26 mouse cellular contexts compared by ENCODE assay signal in genomic region chr11:88759501-88759900, GRCm38 (mm10). TPM values are rescaled to one million over a fixed set of nuclear protein-coding genes. Genes with fewer than 3 reads are reported as not detected.
DNase-seq lines count a peak whose midpoint lies in the region; ATAC-seq lines count a peak whose summit lies in the region.
"Had no signal": no experiment of that assay in that cellular context is flagged by ENCODE, and none has a peak within 500 bp of the region (broad histone marks: within the 10 kb centered on the region; RNA-seq: fewer than 3 reads in every experiment).

No protein-coding gene starts in this region.

- H3K27ac ChIP-seq in forebrain, embryonic 11.5 days (ENCODE audit: low read depth, low read length), result 0 out of 2 replicates have a peak overlapping the region, but pooled peaks have one; percentile 26
- no peak overlapping the region for H3K27ac ChIP-seq in forebrain, embryonic 10.5 days
- peak overlapping the region; percentile 26; the same call in 1 of the 2 replicates for H3K27ac ChIP-seq in midbrain, embryonic 13.5 days
- H3K27ac ChIP-seq in midbrain, embryonic 10.5 days (replicated peaks), result no peak overlapping the region
- 0 out of 2 replicates have a peak overlapping the region, but pooled peaks have one; percentile 2 for H3K27ac ChIP-seq in forebrain, embryonic 13.5 days
- H3K27ac ChIP-seq: embryonic facial prominence, embryonic 12.5 days; hindbrain, embryonic 10.5 days; left cerebral cortex, adult 2 months; limb, embryonic 13.5 days; lung, embryonic 15.5 days; neural tube, embryonic 12.5 days had no signal

- DNase-seq in forebrain, embryonic 11.5 days (ENCODE audit: low spot score), result no peak
- DNase-seq in forebrain, embryonic 10.5 days (ENCODE audit: extremely low spot score, low spot score), result no peak
- DNase-seq in midbrain, embryonic 10.5 days (ENCODE audit: low spot score), result no peak
- DNase-seq in spleen, adult 18-20 months, result no peak
- DNase-seq in kidney, postnatal 4 days, result no peak
- DNase-seq: adrenal gland, postnatal 25 days; cerebellum, adult 2 months; embryo, embryonic 11 days; gastrocnemius, postnatal 14 days; heart, postnatal 14 days; kidney, adult 9 months; kidney, postnatal 10 days; thymus, adult 2 months; thymus, postnatal 36 days had no signal

- no peaks in the 10 kb centered on the region for H3K27me3 ChIP-seq in forebrain, embryonic 11.5 days (ENCODE audit: control insufficient read depth, insufficient read depth, low read length)
- 0 out of 2 replicates have a peak, but pooled peaks cover 4% of the 10 kb centered on the region for H3K27me3 ChIP-seq in forebrain, embryonic 10.5 days (ENCODE audit: poor library complexity, severe bottlenecking)
- no peaks in the 10 kb centered on the region for H3K27me3 ChIP-seq in midbrain, embryonic 13.5 days
- no peaks in the 10 kb centered on the region for H3K27me3 ChIP-seq in midbrain, embryonic 10.5 days (ENCODE audit: low read depth, poor library complexity, severe bottlenecking)
- no peaks in the 10 kb centered on the region for H3K27me3 ChIP-seq in forebrain, embryonic 13.5 days
- H3K27me3 ChIP-seq: embryonic facial prominence, embryonic 12.5 days; limb, embryonic 13.5 days; lung, embryonic 15.5 days; midbrain, embryonic 12.5 days; neural tube, embryonic 12.5 days had no signal

- peaks cover 3% of the 10 kb centered on the region; the same call in 1 of the 2 replicates for H3K4me1 ChIP-seq in forebrain, embryonic 11.5 days (replicated peaks; ENCODE audit: control insufficient read depth, insufficient read depth, low read length)
- H3K4me1 ChIP-seq in forebrain, embryonic 10.5 days, result peaks cover 24% of the 10 kb centered on the region
- peaks cover 19% of the 10 kb centered on the region for H3K4me1 ChIP-seq in midbrain, embryonic 13.5 days (replicated peaks)
- peaks cover 14% of the 10 kb centered on the region for H3K4me1 ChIP-seq in midbrain, embryonic 10.5 days
- H3K4me1 ChIP-seq in forebrain, embryonic 13.5 days, result peaks cover 26% of the 10 kb centered on the region
- H3K4me1 ChIP-seq: lung, embryonic 15.5 days; neural tube, embryonic 12.5 days had no signal

- no peak for ATAC-seq in forebrain, embryonic 11.5 days (replicated peaks; ENCODE audit: low FRiP score)
- ATAC-seq in midbrain, embryonic 13.5 days, result no peak
- ATAC-seq in forebrain, embryonic 13.5 days, result peak; percentile 38; the same call in 1 of the 2 replicates
- ATAC-seq: intestine, postnatal 0 days had no signal

- no peak overlapping the region for H3K9ac ChIP-seq in forebrain, embryonic 11.5 days (ENCODE audit: low read length)
- H3K9ac ChIP-seq in midbrain, embryonic 13.5 days (replicated peaks), result no peak overlapping the region
- no peak overlapping the region for H3K9ac ChIP-seq in forebrain, embryonic 13.5 days
- H3K9ac ChIP-seq: embryonic facial prominence, embryonic 12.5 days; limb, embryonic 13.5 days; lung, embryonic 15.5 days; midbrain, embryonic 12.5 days; neural tube, embryonic 12.5 days had no signal

- no peak overlapping the region for H3K4me2 ChIP-seq in forebrain, embryonic 11.5 days (ENCODE audit: low read depth, low read length, severe bottlenecking)
- no peak overlapping the region for H3K4me2 ChIP-seq in midbrain, embryonic 13.5 days (replicated peaks)
- H3K4me2 ChIP-seq in forebrain, embryonic 13.5 days, result peak overlapping the region; percentile 1; the same call in 1 of the 2 replicates
- H3K4me2 ChIP-seq: embryonic facial prominence, embryonic 12.5 days; limb, embryonic 13.5 days; liver, embryonic 11.5 days; lung, embryonic 15.5 days; midbrain, embryonic 12.5 days; neural tube, embryonic 12.5 days had no signal

- no peaks in the 10 kb centered on the region for H3K36me3 ChIP-seq in forebrain, embryonic 11.5 days (ENCODE audit: control insufficient read depth, insufficient read depth, low read length)
- no peaks in the 10 kb centered on the region for H3K36me3 ChIP-seq in forebrain, embryonic 10.5 days (replicated peaks)
- no peaks in the 10 kb centered on the region for H3K36me3 ChIP-seq in midbrain, embryonic 13.5 days
- H3K36me3 ChIP-seq in midbrain, embryonic 10.5 days, result no peaks in the 10 kb centered on the region
- no peaks in the 10 kb centered on the region for H3K36me3 ChIP-seq in forebrain, embryonic 13.5 days (ENCODE audit: poor library complexity, severe bottlenecking)
- H3K36me3 ChIP-seq: embryonic facial prominence, embryonic 12.5 days; hindbrain, embryonic 10.5 days; limb, embryonic 13.5 days; lung, embryonic 15.5 days; midbrain, embryonic 12.5 days; neural tube, embryonic 12.5 days had no signal

- H3K9me3 ChIP-seq in forebrain, embryonic 11.5 days (ENCODE audit: control insufficient read depth, low read length), result no peaks in the 10 kb centered on the region
- no peaks in the 10 kb centered on the region for H3K9me3 ChIP-seq in forebrain, embryonic 10.5 days
- H3K9me3 ChIP-seq in midbrain, embryonic 13.5 days, result no peaks in the 10 kb centered on the region
- 0 out of 2 replicates have a peak, but pooled peaks cover 2% of the 10 kb centered on the region for H3K9me3 ChIP-seq in midbrain, embryonic 10.5 days (replicated peaks)
- H3K9me3 ChIP-seq in forebrain, embryonic 13.5 days (replicated peaks), result no peaks in the 10 kb centered on the region
- H3K9me3 ChIP-seq: embryonic facial prominence, embryonic 12.5 days; hindbrain, embryonic 10.5 days; limb, embryonic 13.5 days; lung, embryonic 15.5 days; neural tube, embryonic 12.5 days had no signal

- WGBS in forebrain, embryonic 11.5 days, result 85% methylated on average over 8 of the region's 8 CpGs
- WGBS in forebrain, embryonic 10.5 days, result 92% methylated on average over 8 of the region's 8 CpGs
- WGBS in midbrain, embryonic 13.5 days, result 85% methylated on average over 8 of the region's 8 CpGs
- WGBS in midbrain, embryonic 10.5 days, result 95% methylated on average over 8 of the region's 8 CpGs
- WGBS in forebrain, embryonic 13.5 days, result 54% methylated on average over 8 of the region's 8 CpGs

- no peak overlapping the region for H3K4me3 ChIP-seq in forebrain, embryonic 11.5 days (ENCODE audit: low read depth, low read length)
- no peak overlapping the region for H3K4me3 ChIP-seq in forebrain, embryonic 10.5 days
- H3K4me3 ChIP-seq in midbrain, embryonic 13.5 days (replicated peaks), result no peak overlapping the region
- no peak overlapping the region for H3K4me3 ChIP-seq in midbrain, embryonic 10.5 days
- H3K4me3 ChIP-seq in forebrain, embryonic 13.5 days, result no peak overlapping the region
- H3K4me3 ChIP-seq: embryonic facial prominence, embryonic 12.5 days; hindbrain, embryonic 10.5 days; left cerebral cortex, adult 2 months; limb, embryonic 13.5 days; lung, embryonic 15.5 days; midbrain, embryonic 12.5 days; myocyte; neural tube, embryonic 12.5 days had no signal

RNA-seq across cellular contexts. Expression of gene Msi2, which starts 41.2 kb away (rescaled TPM):
- polyA plus RNA-seq in forebrain, embryonic 11.5 days (2014; fragmentation: Nextera tagmentation; extraction: Ambion mirVana), result 23.9 and 26.2 TPM in 2 replicates
- 19.2 and 20.4 TPM in 2 replicates for polyA plus RNA-seq in forebrain, embryonic 10.5 days (2016; fragmentation: Nextera tagmentation; extraction: Ambion mirVana)
- polyA plus RNA-seq in midbrain, embryonic 13.5 days (2015; fragmentation: Nextera tagmentation; extraction: Ambion mirVana), result 38.5 and 41.0 TPM in 2 replicates
- 25.3 and 30.5 TPM in 2 replicates for polyA plus RNA-seq in midbrain, embryonic 10.5 days (2016; fragmentation: Nextera tagmentation; extraction: Ambion mirVana)
- polyA plus RNA-seq in forebrain, embryonic 13.5 days (2015; fragmentation: Nextera tagmentation; extraction: Ambion mirVana), result 31.5 and 36.5 TPM in 2 replicates

Comparison
In these comparisons a context has a peak if more than half of its experiments do, and no peak if none do; other contexts are left out.
1. H3K27ac ChIP-seq: peak in forebrain, embryonic 11.5 days (single experiment), midbrain, embryonic 13.5 days (single experiment) and forebrain, embryonic 13.5 days (single experiment); none in forebrain, embryonic 10.5 days (single experiment) and midbrain, embryonic 10.5 days (single experiment).